Mouse (Mus musculus): ENCODE measurements around the gene Daam1.

- no peak for TF ChIP-seq EP300 (IDR thresholded peaks at IDR 0.05)
- TF ChIP-seq CTCF (IDR thresholded peaks at IDR 0.05): no peak
Observed at GRCm38 (mm10) chr12:72020285-72020684, 189.4 kb downstream of the Daam1 start.

Measured in lung, postnatal 0 days (tissue).